Mouse (Mus musculus): ENCODE results near the gene Epb41l3. TPM values are rescaled to one million over a fixed set of nuclear protein-coding genes. Genes with fewer than 3 reads are reported as not detected.
"Not testable (repeated sequence)": the region's sequence is repeated elsewhere in the genome, so short reads cannot be mapped to it uniquely, and the experiment has no call there.

The Epb41l3 gene
- polyA plus RNA-seq, 1 experiment from 2014 or later: 85.5 TPM

DNA sequence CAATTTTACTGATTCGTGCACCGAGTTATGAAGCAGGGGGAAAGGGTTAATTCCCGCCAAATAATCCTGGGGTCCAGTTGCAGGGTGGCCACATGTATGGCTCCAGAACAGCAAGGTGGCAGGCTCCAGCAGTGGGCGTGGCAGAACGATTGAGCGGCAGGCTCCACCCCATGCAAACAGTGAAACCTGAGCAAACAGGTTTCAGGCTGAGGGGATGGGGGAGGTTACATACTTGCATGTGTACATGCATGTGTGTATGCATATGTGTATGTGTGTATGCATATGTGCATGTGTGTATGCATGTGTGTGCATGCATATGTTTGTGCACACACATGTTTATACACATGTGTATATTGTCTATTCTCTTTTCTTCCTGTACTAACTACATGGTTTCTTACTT, 46.9 kb downstream of the Epb41l3 start:
- H3K27ac ChIP-seq (ENCODE audit: low read depth, low read length); H3K9me3 ChIP-seq (ENCODE audit: control insufficient read depth, low read length); H3K27me3 ChIP-seq (ENCODE audit: control insufficient read depth, insufficient read depth, low read length); H3K4me1 ChIP-seq (replicated peaks; ENCODE audit: control insufficient read depth, insufficient read depth, low read length); H3K4me3 ChIP-seq (ENCODE audit: low read depth, low read length); H3K36me3 ChIP-seq (ENCODE audit: control insufficient read depth, insufficient read depth, low read length); H3K4me2 ChIP-seq (replicated peaks; ENCODE audit: low read depth, low read length); ATAC-seq (ENCODE audit: low FRiP score); H3K9ac ChIP-seq (ENCODE audit: low read depth, low read length): not testable (repeated sequence)
- DNase-seq (ENCODE audit: low spot score): peak; percentile 22
- 12% methylated on average over 6 of the region's 6 CpGs for WGBS

GRCm38 (mm10) chr17:69127436-69127835, 52.0 kb downstream of the Epb41l3 start:
- Histone ChIP-seq H3K4me2 (replicated peaks; ENCODE audit: low read depth, low read length) (no peak overlapping the region), H3K9ac (ENCODE audit: low read depth, low read length) (no peak overlapping the region), H3K27me3 (ENCODE audit: control insufficient read depth, insufficient read depth, low read length) (no peaks in the 10 kb centered on the region), H3K4me1 (replicated peaks; ENCODE audit: control insufficient read depth, insufficient read depth, low read length) (no peaks in the 10 kb centered on the region; the same call in 1 of the 2 replicates), H3K27ac (ENCODE audit: low read depth, low read length) (no peak overlapping the region), H3K4me3 (ENCODE audit: low read depth, low read length) (no peak overlapping the region), H3K36me3 (ENCODE audit: control insufficient read depth, insufficient read depth, low read length) (no peaks in the 10 kb centered on the region), H3K9me3 (ENCODE audit: control insufficient read depth, low read length) (no peaks in the 10 kb centered on the region)
- DNase-seq (ENCODE audit: low spot score) (no peak), ATAC-seq (ENCODE audit: low FRiP score) (no peak)
- 78% methylated on average over 7 of the region's 7 CpGs for WGBS

DNA sequence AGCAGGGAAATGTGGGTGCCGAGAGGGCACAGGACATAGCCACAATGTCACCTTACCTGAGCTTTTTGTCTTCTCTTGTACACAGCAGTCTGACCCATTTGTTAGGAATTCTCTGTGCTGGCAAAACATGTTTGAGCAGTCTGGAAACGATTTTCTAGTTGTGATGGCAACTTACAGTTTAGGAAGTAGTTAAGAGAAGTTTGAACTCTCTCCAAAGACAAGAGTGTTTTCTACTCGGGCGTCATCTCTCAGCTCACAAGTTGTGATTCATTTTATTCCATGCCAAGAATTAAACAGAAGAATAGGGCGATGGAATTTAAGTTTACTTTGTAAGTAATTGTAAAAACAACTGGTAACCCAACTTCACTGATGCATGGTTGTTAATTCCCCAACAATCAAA, 52.5 kb downstream of the Epb41l3 start:
- H3K4me3 ChIP-seq (ENCODE audit: low read depth, low read length): no peak overlapping the region
- H3K4me2 ChIP-seq (replicated peaks; ENCODE audit: low read depth, low read length): no peak overlapping the region
- ATAC-seq (ENCODE audit: low FRiP score) (no peak), DNase-seq (ENCODE audit: low spot score) (no peak)
- no peak overlapping the region for H3K27ac ChIP-seq (ENCODE audit: low read depth, low read length)
- no peaks in the 10 kb centered on the region for H3K9me3 ChIP-seq (ENCODE audit: control insufficient read depth, low read length)
- no peaks in the 10 kb centered on the region for H3K27me3 ChIP-seq (ENCODE audit: control insufficient read depth, insufficient read depth, low read length)
- H3K4me1 ChIP-seq (replicated peaks; ENCODE audit: control insufficient read depth, insufficient read depth, low read length): no peaks in the 10 kb centered on the region; the same call in 1 of the 2 replicates
- H3K9ac ChIP-seq (ENCODE audit: low read depth, low read length): no peak overlapping the region
- 82% methylated on average over 5 of the region's 5 CpGs for WGBS
- H3K36me3 ChIP-seq (ENCODE audit: control insufficient read depth, insufficient read depth, low read length): no peaks in the 10 kb centered on the region

DNA sequence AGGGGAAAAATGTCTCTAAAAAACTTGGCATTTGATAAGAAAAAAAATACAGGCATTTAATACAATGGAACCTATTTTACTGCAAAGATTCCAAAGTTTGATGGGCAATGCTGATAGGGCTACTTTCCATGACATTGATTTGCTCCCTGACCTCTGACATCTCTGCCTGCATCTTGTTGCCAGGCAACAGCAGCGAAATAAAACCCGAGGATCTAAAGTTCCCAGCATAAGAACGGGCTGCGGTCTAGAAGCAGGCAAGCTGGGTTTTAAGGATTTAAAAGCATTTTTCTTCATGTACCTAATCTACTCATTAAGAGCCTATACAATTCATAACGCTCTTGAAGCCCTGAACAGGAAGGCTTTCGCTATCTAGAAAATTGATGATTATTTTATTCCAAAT, 54.0 kb downstream of the Epb41l3 start:
- Histone ChIP-seq H3K4me2 (replicated peaks; ENCODE audit: low read depth, low read length) (no peak overlapping the region), H3K9me3 (ENCODE audit: control insufficient read depth, low read length) (no peaks in the 10 kb centered on the region), H3K4me1 (replicated peaks; ENCODE audit: control insufficient read depth, insufficient read depth, low read length) (no peaks in the 10 kb centered on the region; the same call in 1 of the 2 replicates), H3K4me3 (ENCODE audit: low read depth, low read length) (no peak overlapping the region), H3K9ac (ENCODE audit: low read depth, low read length) (no peak overlapping the region), H3K27me3 (ENCODE audit: control insufficient read depth, insufficient read depth, low read length) (no peaks in the 10 kb centered on the region), H3K27ac (ENCODE audit: low read depth, low read length) (no peak overlapping the region), H3K36me3 (ENCODE audit: control insufficient read depth, insufficient read depth, low read length) (no peaks in the 10 kb centered on the region)
- ATAC-seq (ENCODE audit: low FRiP score) (no peak), DNase-seq (ENCODE audit: low spot score) (peak; percentile 66)
- 33% methylated on average over 6 of the region's 6 CpGs for WGBS

DNA sequence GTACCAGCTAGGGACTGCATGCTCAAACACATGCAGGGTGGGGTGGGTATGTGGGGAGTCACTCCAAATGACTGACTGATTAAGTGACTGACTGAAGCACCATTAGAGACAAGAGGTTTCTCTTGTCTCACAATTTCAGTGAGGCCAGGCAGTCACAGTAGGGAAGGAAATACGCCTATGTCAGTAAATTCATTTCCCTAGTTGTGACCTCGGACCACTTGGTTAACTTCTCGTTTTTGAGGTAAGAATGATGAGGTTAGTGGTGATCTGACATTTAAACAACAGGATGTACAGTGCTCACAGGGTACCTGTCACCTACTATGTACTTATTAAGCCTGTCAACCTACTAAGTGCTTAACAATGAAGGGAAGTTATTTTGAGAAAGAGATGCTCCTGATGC, 67.5 kb downstream of the Epb41l3 start:
- Histone ChIP-seq H3K27ac (ENCODE audit: low read depth, low read length) (no peak overlapping the region), H3K4me3 (ENCODE audit: low read depth, low read length) (no peak overlapping the region), H3K36me3 (ENCODE audit: control insufficient read depth, insufficient read depth, low read length) (no peaks in the 10 kb centered on the region), H3K27me3 (ENCODE audit: control insufficient read depth, insufficient read depth, low read length) (no peaks in the 10 kb centered on the region), H3K9me3 (ENCODE audit: control insufficient read depth, low read length) (no peaks in the 10 kb centered on the region), H3K4me1 (replicated peaks; ENCODE audit: control insufficient read depth, insufficient read depth, low read length) (no peaks in the 10 kb centered on the region), H3K9ac (ENCODE audit: low read depth, low read length) (no peak overlapping the region), H3K4me2 (replicated peaks; ENCODE audit: low read depth, low read length) (no peak overlapping the region)
- ATAC-seq (ENCODE audit: low FRiP score) (no peak), DNase-seq (ENCODE audit: low spot score) (no peak)
- WGBS: 84% methylated on average over 3 of the region's 3 CpGs

- ATAC-seq (ENCODE audit: low FRiP score): no peak
- H3K4me2 ChIP-seq (replicated peaks; ENCODE audit: low read depth, low read length): no peak overlapping the region
- H3K36me3 ChIP-seq (ENCODE audit: control insufficient read depth, insufficient read depth, low read length): no peaks in the 10 kb centered on the region
- no peak for DNase-seq (ENCODE audit: low spot score)
- no peaks in the 10 kb centered on the region for H3K4me1 ChIP-seq (replicated peaks; ENCODE audit: control insufficient read depth, insufficient read depth, low read length)
- H3K27me3 ChIP-seq (ENCODE audit: control insufficient read depth, insufficient read depth, low read length): no peaks in the 10 kb centered on the region
- no peak overlapping the region for H3K9ac ChIP-seq (ENCODE audit: low read depth, low read length)
- H3K9me3 ChIP-seq (ENCODE audit: control insufficient read depth, low read length): no peaks in the 10 kb centered on the region
- no peak overlapping the region for H3K27ac ChIP-seq (ENCODE audit: low read depth, low read length)
- H3K4me3 ChIP-seq (ENCODE audit: low read depth, low read length): no peak overlapping the region
These were observed 75.3 kb downstream of the Epb41l3 start for GRCm38 (mm10) chr17:69150826-69151225.

- Histone ChIP-seq H3K9me3 (ENCODE audit: control insufficient read depth, low read length) (no peaks in the 10 kb centered on the region), H3K27ac (ENCODE audit: low read depth, low read length) (no peak overlapping the region), H3K9ac (ENCODE audit: low read depth, low read length) (no peak overlapping the region), H3K36me3 (ENCODE audit: control insufficient read depth, insufficient read depth, low read length) (no peaks in the 10 kb centered on the region), H3K27me3 (ENCODE audit: control insufficient read depth, insufficient read depth, low read length) (no peaks in the 10 kb centered on the region), H3K4me3 (ENCODE audit: low read depth, low read length) (no peak overlapping the region), H3K4me1 (replicated peaks; ENCODE audit: control insufficient read depth, insufficient read depth, low read length) (no peaks in the 10 kb centered on the region), H3K4me2 (replicated peaks; ENCODE audit: low read depth, low read length) (no peak overlapping the region)
- DNase-seq (ENCODE audit: low spot score): no peak
- ATAC-seq (ENCODE audit: low FRiP score): no peak
- WGBS: 32% methylated on average over 3 of the region's 3 CpGs
These were observed 75.8 kb downstream of the Epb41l3 start for GRCm38 (mm10) chr17:69151281-69151680.

- H3K27ac ChIP-seq (ENCODE audit: low read depth, low read length): no peak overlapping the region
- 82% methylated on average over 8 of the region's 8 CpGs for WGBS
- H3K9ac ChIP-seq (ENCODE audit: low read depth, low read length): no peak overlapping the region
- ATAC-seq (ENCODE audit: low FRiP score): no peak
- no peak for DNase-seq (ENCODE audit: low spot score)
- no peak overlapping the region for H3K4me3 ChIP-seq (ENCODE audit: low read depth, low read length)
- no peaks in the 10 kb centered on the region for H3K4me1 ChIP-seq (replicated peaks; ENCODE audit: control insufficient read depth, insufficient read depth, low read length)
- H3K27me3 ChIP-seq (ENCODE audit: control insufficient read depth, insufficient read depth, low read length): no peaks in the 10 kb centered on the region
- H3K36me3 ChIP-seq (ENCODE audit: control insufficient read depth, insufficient read depth, low read length): no peaks in the 10 kb centered on the region
- H3K9me3 ChIP-seq (ENCODE audit: control insufficient read depth, low read length): no peaks in the 10 kb centered on the region
- no peak overlapping the region for H3K4me2 ChIP-seq (replicated peaks; ENCODE audit: low read depth, low read length)
These were observed 79.6 kb downstream of the Epb41l3 start for GRCm38 (mm10) chr17:69155034-69155433.

- no peaks in the 10 kb centered on the region for H3K4me1 ChIP-seq (replicated peaks; ENCODE audit: control insufficient read depth, insufficient read depth, low read length)
- H3K9ac ChIP-seq (ENCODE audit: low read depth, low read length): peak overlapping the region; percentile 76
- WGBS: under 1% methylated on average over 42 of the region's 58 CpGs
- ATAC-seq (ENCODE audit: low FRiP score) (peak; percentile 90), DNase-seq (ENCODE audit: low spot score) (peak; percentile 77)
- H3K9me3 ChIP-seq (ENCODE audit: control insufficient read depth, low read length): no peaks in the 10 kb centered on the region
- H3K27me3 ChIP-seq (ENCODE audit: control insufficient read depth, insufficient read depth, low read length): no peaks in the 10 kb centered on the region
- peak overlapping the region; percentile 60 for H3K27ac ChIP-seq (ENCODE audit: low read depth, low read length)
- peak overlapping the region; percentile 65 for H3K4me2 ChIP-seq (replicated peaks; ENCODE audit: low read depth, low read length)
- H3K4me3 ChIP-seq (ENCODE audit: low read depth, low read length): peak overlapping the region; percentile 67
- no peaks in the 10 kb centered on the region for H3K36me3 ChIP-seq (ENCODE audit: control insufficient read depth, insufficient read depth, low read length)
These were observed 81.1 kb downstream of the Epb41l3 start for GRCm38 (mm10) chr17:69156522-69157100.

All from hindbrain, embryonic 11.5 days (tissue).